Mouse (Mus musculus): ENCODE data around the gene Tmem171.

The Tmem171 gene

GRCm38 (mm10) chr13:98693316-98693715, 1.3 kb downstream of the Tmem171 start:
- DNase-seq (ENCODE audit: low spot score) = no peak

GRCm38 (mm10) chr13:98691956-98692515, 2.6 kb downstream of the Tmem171 start:
- no peak for DNase-seq (ENCODE audit: low spot score)

- no peak for DNase-seq (ENCODE audit: low spot score)
These were observed 3.7 kb downstream of the Tmem171 start for GRCm38 (mm10) chr13:98690886-98691285.

- no peak for DNase-seq (ENCODE audit: low spot score)
These were observed 4.9 kb downstream of the Tmem171 start for GRCm38 (mm10) chr13:98689605-98690290.

- DNase-seq (ENCODE audit: low spot score) = no peak
These were observed 6.7 kb downstream of the Tmem171 start for GRCm38 (mm10) chr13:98687931-98688330.

- no peak for DNase-seq (ENCODE audit: low spot score)
These were observed 10.3 kb downstream of the Tmem171 start for GRCm38 (mm10) chr13:98684144-98684900.

GRCm38 (mm10) chr13:98683412-98683811, 11.2 kb downstream of the Tmem171 start:
- no peak for DNase-seq (ENCODE audit: low spot score)

GRCm38 (mm10) chr13:98680470-98681060, 14.1 kb downstream of the Tmem171 start:
- DNase-seq (ENCODE audit: low spot score) = no peak

- DNase-seq (ENCODE audit: low spot score) = no peak
These were observed 15.0 kb downstream of the Tmem171 start for GRCm38 (mm10) chr13:98679631-98680041.

GRCm38 (mm10) chr13:98679230-98679629, 15.4 kb downstream of the Tmem171 start:
- no peak for DNase-seq (ENCODE audit: low spot score)

- no peak for DNase-seq (ENCODE audit: low spot score)
These were observed 20.7 kb downstream of the Tmem171 start for GRCm38 (mm10) chr13:98673922-98674321.

GRCm38 (mm10) chr13:98669296-98669695, 25.3 kb downstream of the Tmem171 start:
- DNase-seq (ENCODE audit: low spot score) = no peak

GRCm38 (mm10) chr13:98667316-98667715, 27.3 kb downstream of the Tmem171 start:
- no peak for DNase-seq (ENCODE audit: low spot score)

GRCm38 (mm10) chr13:98665240-98665639, 29.4 kb downstream of the Tmem171 start:
- no peak for DNase-seq (ENCODE audit: low spot score)

GRCm38 (mm10) chr13:98662173-98662675, 32.4 kb downstream of the Tmem171 start:
- no peak for DNase-seq (ENCODE audit: low spot score)

- no peak for DNase-seq (ENCODE audit: low spot score)
These were observed 38.6 kb downstream of the Tmem171 start for GRCm38 (mm10) chr13:98656034-98656471.

- no peak for DNase-seq (ENCODE audit: low spot score)
These were observed 39.3 kb downstream of the Tmem171 start for GRCm38 (mm10) chr13:98655346-98655745.

- DNase-seq (ENCODE audit: low spot score) = no peak
These were observed 40.3 kb downstream of the Tmem171 start for GRCm38 (mm10) chr13:98654129-98654939.

GRCm38 (mm10) chr13:98652194-98652593, 42.4 kb downstream of the Tmem171 start:
- no peak for DNase-seq (ENCODE audit: low spot score)

GRCm38 (mm10) chr13:98651228-98651977, 43.2 kb downstream of the Tmem171 start:
- no peak for DNase-seq (ENCODE audit: low spot score)
